In the genomic region with DNA sequence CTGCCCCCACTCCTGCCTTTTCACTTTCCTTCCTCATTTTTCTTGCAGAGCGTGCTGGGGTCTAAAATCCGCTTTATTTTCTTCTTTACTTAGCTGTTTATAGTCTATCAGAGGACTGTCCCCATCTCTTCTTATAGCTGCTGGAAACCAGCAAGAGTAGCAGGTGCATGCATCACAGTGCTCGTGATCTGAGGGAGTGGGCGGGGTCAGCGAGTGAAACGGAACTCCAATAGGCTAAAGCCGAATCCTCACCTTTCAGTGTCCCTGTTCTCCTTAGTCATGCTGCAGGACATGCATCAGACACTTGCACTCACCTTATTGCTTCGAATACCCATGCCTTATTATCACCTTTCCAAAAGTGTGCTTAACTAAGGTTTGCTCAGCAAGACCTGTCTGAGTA, we compare ENCODE assay signal across 10 mouse cellular contexts.
DNase-seq lines count a peak whose midpoint lies in the region; ATAC-seq and TF ChIP-seq lines count a peak whose summit lies in the region.
"Had no signal": no experiment of that assay in that cellular context is flagged by ENCODE, and none has a peak within 500 bp of the region (broad histone marks: within the 10 kb centered on the region; RNA-seq: fewer than 3 reads in every experiment).

No protein-coding gene starts in this region.

- no peak overlapping the region for H3K4me3 ChIP-seq in lung, embryonic 14.5 days (ENCODE audit: low read depth, low read length)
- H3K4me3 ChIP-seq in lung, postnatal 0 days (ENCODE audit: low read depth, low read length) = no peak overlapping the region
- H3K4me3 ChIP-seq in forebrain, postnatal 0 days (ENCODE audit: low read depth, low read length) = no peak overlapping the region
- H3K4me3 ChIP-seq in neural tube, embryonic 13.5 days = no peak overlapping the region
- H3K4me3 ChIP-seq: gastrocnemius, adult 2 months had no signal

- no peak for TF ChIP-seq EP300 in lung, postnatal 0 days (IDR thresholded peaks at IDR 0.05)

- peak; percentile 42 to 45 for DNase-seq in cerebellum, postnatal 10 days
- peak; percentile 10 for DNase-seq in lung, embryonic 14.5 days
- no peak for DNase-seq in lung, postnatal 0 days (ENCODE audit: low spot score)
- DNase-seq in forebrain, postnatal 0 days = no peak
- no peak for DNase-seq in gastrocnemius, adult 18-20 months (ENCODE audit: low spot score)
- no peak for DNase-seq in testis, postnatal 10 days (ENCODE audit: low spot score)
- DNase-seq: gastrocnemius, adult 2 months had no signal

- no peak overlapping the region for H3K9ac ChIP-seq in lung, embryonic 14.5 days
- no peak overlapping the region for H3K9ac ChIP-seq in lung, postnatal 0 days (replicated peaks; ENCODE audit: low read depth)
- peak overlapping the region; percentile 18; the same call in 1 of the 2 replicates for H3K9ac ChIP-seq in forebrain, postnatal 0 days
- no peak overlapping the region for H3K9ac ChIP-seq in neural tube, embryonic 13.5 days

- ATAC-seq in cerebellum, adult (ENCODE audit: insufficient number of reproducible peaks, low FRiP score, low TSS enrichment) = no peak
- ATAC-seq in lung, embryonic 14.5 days (ENCODE audit: insufficient read depth) = no peak
- ATAC-seq in lung, postnatal 0 days = no peak
- ATAC-seq in forebrain, postnatal 0 days = no peak
- ATAC-seq in neural tube, embryonic 13.5 days (ENCODE audit: low read depth) = no peak; the same call in 1 of the 2 replicates

- no peaks in the 10 kb centered on the region for H3K9me3 ChIP-seq in lung, embryonic 14.5 days (ENCODE audit: low read depth, low read length)
- no peaks in the 10 kb centered on the region for H3K9me3 ChIP-seq in lung, postnatal 0 days (ENCODE audit: low read length)
- no peaks in the 10 kb centered on the region for H3K9me3 ChIP-seq in forebrain, postnatal 0 days (ENCODE audit: low read length)
- H3K9me3 ChIP-seq in neural tube, embryonic 13.5 days = no peaks in the 10 kb centered on the region

- H3K4me2 ChIP-seq in lung, embryonic 14.5 days = no peak overlapping the region
- H3K4me2 ChIP-seq in lung, postnatal 0 days (replicated peaks; ENCODE audit: low read depth, low read length) = no peak overlapping the region
- H3K4me2 ChIP-seq in forebrain, postnatal 0 days (ENCODE audit: low read depth) = peak overlapping the region; percentile 23; the same call in 1 of the 2 replicates
- H3K4me2 ChIP-seq in neural tube, embryonic 13.5 days = peak overlapping the region; percentile 20; the same call in 1 of the 2 replicates

- WGBS in lung, embryonic 14.5 days = 6% methylated on average over 8 of the region's 8 CpGs
- 10% methylated on average over 8 of the region's 8 CpGs for WGBS in lung, postnatal 0 days
- WGBS in forebrain, postnatal 0 days = 7% methylated on average over 8 of the region's 8 CpGs
- 8% methylated on average over 8 of the region's 8 CpGs for WGBS in neural tube, embryonic 13.5 days

- H3K27ac ChIP-seq in lung, embryonic 14.5 days (ENCODE audit: low read depth) = no peak overlapping the region
- no peak overlapping the region for H3K27ac ChIP-seq in lung, postnatal 0 days (ENCODE audit: low read length)
- no peak overlapping the region for H3K27ac ChIP-seq in forebrain, postnatal 0 days (ENCODE audit: low read depth, low read length)
- H3K27ac ChIP-seq in neural tube, embryonic 13.5 days (replicated peaks) = peak overlapping the region; percentile 49
- H3K27ac ChIP-seq: gastrocnemius, adult 2 months; kidney, postnatal 0 days had no signal

- no peak for TF ChIP-seq CTCF in lung, embryonic 14.5 days (IDR thresholded peaks at IDR 0.05; ENCODE audit: low read depth)
- TF ChIP-seq CTCF in lung, postnatal 0 days (IDR thresholded peaks at IDR 0.05) = no peak
- TF ChIP-seq CTCF in forebrain, postnatal 0 days (IDR thresholded peaks at IDR 0.05; ENCODE audit: low read depth) = no peak

- no peaks in the 10 kb centered on the region for H3K27me3 ChIP-seq in lung, embryonic 14.5 days (ENCODE audit: insufficient read depth, low read length)
- no peaks in the 10 kb centered on the region for H3K27me3 ChIP-seq in lung, postnatal 0 days (replicated peaks; ENCODE audit: insufficient read depth, low read length)
- no peaks in the 10 kb centered on the region for H3K27me3 ChIP-seq in forebrain, postnatal 0 days (ENCODE audit: insufficient read depth, low read length)
- no peaks in the 10 kb centered on the region for H3K27me3 ChIP-seq in neural tube, embryonic 13.5 days

- H3K36me3 ChIP-seq in lung, embryonic 14.5 days (ENCODE audit: insufficient read depth) = no peaks in the 10 kb centered on the region
- no peaks in the 10 kb centered on the region for H3K36me3 ChIP-seq in lung, postnatal 0 days (ENCODE audit: insufficient read depth, low read length)
- no peaks in the 10 kb centered on the region for H3K36me3 ChIP-seq in forebrain, postnatal 0 days (ENCODE audit: insufficient read depth)
- H3K36me3 ChIP-seq in neural tube, embryonic 13.5 days = no peaks in the 10 kb centered on the region

- no peaks in the 10 kb centered on the region for H3K4me1 ChIP-seq in lung, embryonic 14.5 days (ENCODE audit: insufficient read depth)
- H3K4me1 ChIP-seq in lung, postnatal 0 days (ENCODE audit: insufficient read depth, low read depth, low read length) = no peaks in the 10 kb centered on the region
- H3K4me1 ChIP-seq in forebrain, postnatal 0 days (ENCODE audit: insufficient read depth) = 0 out of 2 replicates have a peak, but pooled peaks cover 16% of the 10 kb centered on the region
- peaks cover 32% of the 10 kb centered on the region for H3K4me1 ChIP-seq in neural tube, embryonic 13.5 days (replicated peaks)

Comparison
In these comparisons a context has a peak if more than half of its experiments do, and no peak if none do; other contexts are left out.
1. DNase-seq: peak in cerebellum, postnatal 10 days (2 of 2) and lung, embryonic 14.5 days (single experiment); none in lung, postnatal 0 days (single experiment), forebrain, postnatal 0 days (single experiment), gastrocnemius, adult 18-20 months (single experiment) and testis, postnatal 10 days (single experiment).
2. H3K4me2 ChIP-seq: peak in forebrain, postnatal 0 days (single experiment) and neural tube, embryonic 13.5 days (single experiment); none in lung, embryonic 14.5 days (single experiment) and lung, postnatal 0 days (single experiment).